Mouse (Mus musculus): Measurements from ENCODE around the gene Tmcc3. TPM values are rescaled to one million over a fixed set of nuclear protein-coding genes. Genes with fewer than 3 reads are reported as not detected.
A peak's percentile ranks its signal among the peaks of the same experiment; 100 is the strongest.

The Tmcc3 gene
- polyA plus RNA-seq, 1 experiment from 2014 or later = 5.7 TPM

DNA sequence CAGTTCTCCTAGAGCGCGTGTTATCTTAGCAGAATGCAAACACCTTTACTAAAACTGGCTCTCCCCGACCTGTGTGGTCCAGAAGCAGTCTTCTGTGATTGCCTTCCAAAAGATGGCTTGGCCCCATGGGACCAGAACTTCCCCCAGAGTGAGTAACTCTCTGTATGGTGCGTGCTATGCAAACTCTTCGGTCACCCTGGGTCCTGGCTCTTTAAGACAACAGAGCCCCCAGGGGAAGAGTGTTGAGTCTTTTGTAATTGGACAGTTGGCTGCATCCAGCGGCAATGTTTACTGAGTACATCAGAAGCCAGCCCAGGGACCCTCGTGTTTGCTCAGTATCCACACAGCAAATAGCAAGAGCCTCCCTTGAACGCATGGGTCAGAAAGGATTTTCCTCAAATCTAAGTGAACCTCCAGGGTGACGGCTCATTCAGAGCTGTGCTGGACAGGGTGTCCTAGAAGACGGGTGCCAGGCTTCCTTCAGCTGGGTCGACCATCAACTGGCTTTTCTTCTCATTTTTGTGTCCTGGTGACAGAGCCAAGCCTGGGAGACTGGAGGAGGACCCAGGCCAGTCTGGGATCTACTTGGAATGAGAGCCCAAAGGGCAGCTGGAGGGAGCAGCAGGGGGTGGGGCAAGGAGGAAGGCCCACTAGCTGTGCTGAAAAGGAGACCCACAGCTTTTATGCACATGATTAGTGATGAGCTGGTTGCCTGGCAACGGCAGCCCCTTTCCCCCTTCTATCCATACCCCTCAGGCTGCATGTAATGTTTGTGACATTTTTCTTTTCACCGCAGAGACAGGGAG, 309.9 kb downstream of the Tmcc3 start:
- H3K27ac ChIP-seq (ENCODE audit: low read depth, low read length) = peak overlapping the region; percentile 72
- H3K4me1 ChIP-seq (replicated peaks; ENCODE audit: control insufficient read depth, insufficient read depth, low read length) = peaks cover 10% of the 10 kb centered on the region
- no peak overlapping the region for H3K9ac ChIP-seq (ENCODE audit: low read depth, low read length)
- H3K27me3 ChIP-seq (ENCODE audit: control insufficient read depth, insufficient read depth, low read length) = peaks cover 6% of the 10 kb centered on the region; the same call in 1 of the 2 replicates
- ATAC-seq (ENCODE audit: low FRiP score) (peak; percentile 90), DNase-seq (ENCODE audit: low spot score) (peak; percentile 77)
- H3K9me3 ChIP-seq (ENCODE audit: control insufficient read depth, low read length) = no peaks in the 10 kb centered on the region
- H3K36me3 ChIP-seq (ENCODE audit: control insufficient read depth, insufficient read depth, low read length) = no peaks in the 10 kb centered on the region
- H3K4me2 ChIP-seq (replicated peaks; ENCODE audit: low read depth, low read length) = peak overlapping the region; percentile 8
- 6% methylated on average over 13 of the region's 13 CpGs for WGBS
- H3K4me3 ChIP-seq (ENCODE audit: low read depth, low read length) = no peak overlapping the region

DNA sequence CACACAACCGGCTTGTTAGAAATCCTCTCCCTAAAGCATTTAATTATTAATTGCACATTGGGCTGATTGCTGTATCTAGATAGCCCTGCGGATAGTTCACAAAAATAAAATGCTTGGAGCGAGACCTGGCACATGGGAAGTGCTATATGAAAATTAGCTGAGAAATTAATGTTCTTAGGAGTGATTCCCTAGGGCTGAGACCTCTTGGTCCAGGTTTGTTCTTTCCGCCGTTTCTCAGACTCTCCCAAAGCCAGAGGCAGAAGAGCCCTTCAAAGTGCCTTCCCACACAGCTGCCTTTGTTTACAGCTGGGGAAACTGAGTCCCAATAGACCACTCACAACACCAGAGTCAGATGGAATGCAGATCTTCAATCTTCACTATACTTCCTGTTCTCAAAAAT, 310.5 kb downstream of the Tmcc3 start:
- no peak overlapping the region for H3K4me3 ChIP-seq (ENCODE audit: low read depth, low read length)

DNA sequence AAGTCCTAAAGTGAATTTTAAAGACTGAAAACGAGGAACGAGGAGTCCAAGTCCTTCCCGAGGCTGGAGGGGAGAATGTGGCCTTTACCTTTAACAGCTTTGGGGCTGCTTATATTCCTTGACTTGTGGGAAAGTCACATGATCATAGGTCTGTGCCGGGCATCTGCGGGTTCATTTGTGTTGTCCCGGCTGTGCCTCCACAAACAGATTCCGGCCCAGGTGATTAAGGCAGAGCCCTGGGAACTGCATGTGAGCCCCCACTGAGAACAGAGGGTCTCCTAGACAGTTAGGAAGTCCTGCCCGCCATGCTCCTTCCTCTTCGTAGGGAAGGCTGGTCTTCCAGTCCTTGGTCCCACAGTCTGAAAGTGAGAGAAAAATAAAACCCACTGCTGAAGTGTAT, 311.1 kb downstream of the Tmcc3 start:
- Histone ChIP-seq H3K27ac (ENCODE audit: low read depth, low read length) (no peak overlapping the region), H3K9ac (ENCODE audit: low read depth, low read length) (no peak overlapping the region), H3K4me2 (replicated peaks; ENCODE audit: low read depth, low read length) (no peak overlapping the region), H3K27me3 (ENCODE audit: control insufficient read depth, insufficient read depth, low read length) (peaks cover 2% of the 10 kb centered on the region; the same call in 1 of the 2 replicates), H3K4me3 (ENCODE audit: low read depth, low read length) (no peak overlapping the region), H3K9me3 (ENCODE audit: control insufficient read depth, low read length) (no peaks in the 10 kb centered on the region), H3K4me1 (replicated peaks; ENCODE audit: control insufficient read depth, insufficient read depth, low read length) (peaks cover 10% of the 10 kb centered on the region), H3K36me3 (ENCODE audit: control insufficient read depth, insufficient read depth, low read length) (no peaks in the 10 kb centered on the region)
- ATAC-seq (ENCODE audit: low FRiP score) (no peak), DNase-seq (ENCODE audit: low spot score) (peak; percentile 37)
- WGBS = 20% methylated on average over 9 of the region's 9 CpGs

More for the DNA sequence above, 310.5 kb downstream of the Tmcc3 start:
- Histone ChIP-seq H3K4me1 (replicated peaks; ENCODE audit: control insufficient read depth, insufficient read depth, low read length) (peaks cover 10% of the 10 kb centered on the region), H3K27ac (ENCODE audit: low read depth, low read length) (no peak overlapping the region), H3K27me3 (ENCODE audit: control insufficient read depth, insufficient read depth, low read length) (peaks cover 6% of the 10 kb centered on the region; the same call in 1 of the 2 replicates), H3K9ac (ENCODE audit: low read depth, low read length) (no peak overlapping the region), H3K9me3 (ENCODE audit: control insufficient read depth, low read length) (no peaks in the 10 kb centered on the region), H3K4me2 (replicated peaks; ENCODE audit: low read depth, low read length) (peak overlapping the region; percentile 8; the same call in 1 of the 2 replicates), H3K36me3 (ENCODE audit: control insufficient read depth, insufficient read depth, low read length) (no peaks in the 10 kb centered on the region)
- peak; percentile 16; the same call in 1 of the 2 replicates for ATAC-seq (ENCODE audit: low FRiP score)
- no peak for DNase-seq (ENCODE audit: low spot score)
- 24% methylated on average over 5 of the region's 5 CpGs for WGBS

GRCm38 (mm10) chr10:94623617-94624016, 311.9 kb downstream of the Tmcc3 start:
- WGBS = 6% methylated on average over 10 of the region's 10 CpGs
- Histone ChIP-seq H3K4me1 (replicated peaks; ENCODE audit: control insufficient read depth, insufficient read depth, low read length) (peaks cover 10% of the 10 kb centered on the region), H3K4me3 (ENCODE audit: low read depth, low read length) (no peak overlapping the region), H3K27ac (ENCODE audit: low read depth, low read length) (peak overlapping the region; percentile 31; the same call in 1 of the 2 replicates), H3K9ac (ENCODE audit: low read depth, low read length) (peak overlapping the region; percentile 34; the same call in 1 of the 2 replicates), H3K27me3 (ENCODE audit: control insufficient read depth, insufficient read depth, low read length) (peaks cover 2% of the 10 kb centered on the region; the same call in 1 of the 2 replicates), H3K9me3 (ENCODE audit: control insufficient read depth, low read length) (no peaks in the 10 kb centered on the region), H3K36me3 (ENCODE audit: control insufficient read depth, insufficient read depth, low read length) (no peaks in the 10 kb centered on the region), H3K4me2 (replicated peaks; ENCODE audit: low read depth, low read length) (0 out of 2 replicates have a peak overlapping the region, but pooled peaks have one; percentile 12)
- peak; percentile 94 for DNase-seq (ENCODE audit: low spot score)
- peak; percentile 63 for ATAC-seq (ENCODE audit: low FRiP score)

DNA sequence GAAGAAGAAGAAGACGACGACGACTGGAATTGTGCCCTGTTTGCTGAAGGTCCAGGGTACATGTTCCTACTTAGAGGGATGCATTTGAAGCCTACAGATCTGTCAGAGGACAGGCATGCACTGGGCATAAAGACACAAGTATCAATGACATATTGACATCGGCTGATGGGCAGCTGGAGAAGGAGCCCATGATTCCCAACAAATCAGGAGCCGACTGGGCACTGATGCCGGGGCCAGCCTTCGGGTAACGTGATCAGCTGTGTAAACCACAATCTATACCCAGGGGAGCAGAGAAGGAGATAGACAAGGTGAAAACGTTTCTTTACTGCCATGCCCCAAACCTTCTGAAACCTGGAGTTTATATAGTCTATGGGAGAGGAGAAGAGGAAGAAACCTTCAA, 313.3 kb downstream of the Tmcc3 start:
- Histone ChIP-seq H3K27me3 (ENCODE audit: control insufficient read depth, insufficient read depth, low read length) (peaks cover 2% of the 10 kb centered on the region; the same call in 1 of the 2 replicates), H3K9me3 (ENCODE audit: control insufficient read depth, low read length) (no peaks in the 10 kb centered on the region), H3K9ac (ENCODE audit: low read depth, low read length) (no peak overlapping the region), H3K4me3 (ENCODE audit: low read depth, low read length) (no peak overlapping the region), H3K4me1 (replicated peaks; ENCODE audit: control insufficient read depth, insufficient read depth, low read length) (peaks cover 10% of the 10 kb centered on the region), H3K36me3 (ENCODE audit: control insufficient read depth, insufficient read depth, low read length) (no peaks in the 10 kb centered on the region), H3K27ac (ENCODE audit: low read depth, low read length) (no peak overlapping the region), H3K4me2 (replicated peaks; ENCODE audit: low read depth, low read length) (no peak overlapping the region)
- DNase-seq (ENCODE audit: low spot score) (no peak), ATAC-seq (ENCODE audit: low FRiP score) (no peak)
- WGBS = 82% methylated on average over 9 of the region's 9 CpGs

DNA sequence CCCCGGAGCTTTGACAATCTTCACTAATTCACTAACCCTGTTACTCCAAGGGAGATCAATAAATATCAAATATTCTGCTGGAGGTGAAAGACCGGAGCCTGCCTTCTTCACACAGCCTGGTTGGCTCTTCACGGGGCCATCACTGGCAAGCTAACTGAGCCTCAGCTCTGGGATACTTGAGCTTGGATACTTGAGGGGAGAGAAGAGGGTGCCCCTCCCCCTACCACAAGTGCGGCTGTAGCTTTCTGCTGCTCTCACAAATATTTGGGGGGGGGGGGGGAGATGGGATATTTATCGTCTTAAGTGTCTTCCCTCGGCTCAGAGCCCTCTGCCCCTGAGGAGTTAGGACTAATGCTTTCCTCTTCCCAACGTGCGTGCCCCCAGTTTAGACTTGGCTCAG, 313.9 kb downstream of the Tmcc3 start:
- Histone ChIP-seq H3K27ac (ENCODE audit: low read depth, low read length) (no peak overlapping the region), H3K4me3 (ENCODE audit: low read depth, low read length) (no peak overlapping the region), H3K4me2 (replicated peaks; ENCODE audit: low read depth, low read length) (no peak overlapping the region), H3K36me3 (ENCODE audit: control insufficient read depth, insufficient read depth, low read length) (no peaks in the 10 kb centered on the region), H3K9ac (ENCODE audit: low read depth, low read length) (no peak overlapping the region), H3K9me3 (ENCODE audit: control insufficient read depth, low read length) (no peaks in the 10 kb centered on the region), H3K27me3 (ENCODE audit: control insufficient read depth, insufficient read depth, low read length) (peaks cover under 1% of the 10 kb centered on the region; the same call in 1 of the 2 replicates), H3K4me1 (replicated peaks; ENCODE audit: control insufficient read depth, insufficient read depth, low read length) (peaks cover 10% of the 10 kb centered on the region)
- ATAC-seq (ENCODE audit: low FRiP score) (no peak), DNase-seq (ENCODE audit: low spot score) (peak; percentile 6)
- WGBS = 80% methylated on average over 8 of the region's 8 CpGs

DNA sequence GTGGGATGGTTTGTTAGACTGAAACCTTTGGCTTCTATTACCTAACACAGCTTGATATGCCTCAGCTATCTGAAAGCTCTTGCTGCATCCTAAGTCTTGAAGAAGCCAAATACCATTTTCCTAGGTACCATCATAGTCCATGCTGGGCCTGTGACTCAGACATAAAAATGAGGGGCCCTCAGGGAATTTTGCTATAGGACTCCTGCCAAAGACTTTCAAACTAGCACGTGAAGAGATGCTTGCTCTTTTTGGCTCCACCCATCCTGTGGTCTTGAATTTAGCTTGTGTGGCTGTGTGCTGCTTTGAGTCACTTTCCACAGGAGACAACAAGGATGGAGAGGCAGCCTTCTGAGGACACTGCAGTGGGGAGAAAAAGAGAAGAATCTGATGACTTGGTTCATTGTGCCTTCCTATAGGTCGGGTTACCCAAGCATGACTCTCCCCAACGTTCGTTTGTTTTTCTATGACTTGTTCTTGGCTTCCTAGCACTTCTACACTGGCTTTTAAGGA, 319.1 kb downstream of the Tmcc3 start:
- no peak overlapping the region for H3K9ac ChIP-seq (ENCODE audit: low read depth, low read length)
- DNase-seq (ENCODE audit: low spot score) (no peak), ATAC-seq (ENCODE audit: low FRiP score) (no peak)
- H3K27me3 ChIP-seq (ENCODE audit: control insufficient read depth, insufficient read depth, low read length) = no peaks in the 10 kb centered on the region
- no peaks in the 10 kb centered on the region for H3K4me1 ChIP-seq (replicated peaks; ENCODE audit: control insufficient read depth, insufficient read depth, low read length)
- no peak overlapping the region for H3K4me2 ChIP-seq (replicated peaks; ENCODE audit: low read depth, low read length)
- no peaks in the 10 kb centered on the region for H3K9me3 ChIP-seq (ENCODE audit: control insufficient read depth, low read length)
- no peak overlapping the region for H3K27ac ChIP-seq (ENCODE audit: low read depth, low read length)
- WGBS = 57% methylated on average over 4 of the region's 4 CpGs
- H3K4me3 ChIP-seq (ENCODE audit: low read depth, low read length) = no peak overlapping the region
- H3K36me3 ChIP-seq (ENCODE audit: control insufficient read depth, insufficient read depth, low read length) = no peaks in the 10 kb centered on the region

DNA sequence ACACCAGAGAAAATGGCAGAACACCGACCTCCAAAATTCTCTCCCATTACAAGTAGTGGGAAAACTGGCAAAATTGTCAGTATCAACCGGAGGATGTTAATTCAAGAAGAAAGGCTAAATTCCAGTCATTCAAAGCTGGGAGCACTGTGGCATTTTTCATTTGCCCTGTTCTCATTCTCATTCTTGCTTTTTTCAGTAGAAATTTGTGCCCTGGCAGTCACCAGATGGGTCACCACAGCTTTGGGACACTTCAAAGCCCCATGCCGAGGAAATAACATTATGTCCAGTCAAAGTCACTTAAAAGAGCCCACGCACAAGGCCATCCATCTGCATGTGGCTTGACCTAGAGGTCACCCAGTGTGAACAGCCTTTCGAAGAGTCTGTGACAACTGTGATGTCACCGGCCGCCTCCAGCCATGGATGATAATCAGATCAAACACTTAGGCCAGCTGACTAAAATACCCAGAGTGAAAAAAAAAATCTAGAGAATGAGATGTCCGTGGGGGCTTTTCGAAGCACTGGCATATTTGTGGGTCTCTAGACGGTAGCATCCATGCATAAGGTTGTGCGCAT, 319.9 kb downstream of the Tmcc3 start:
- H3K4me2 ChIP-seq (replicated peaks; ENCODE audit: low read depth, low read length) = no peak overlapping the region
- H3K27ac ChIP-seq (ENCODE audit: low read depth, low read length) = no peak overlapping the region
- ATAC-seq (ENCODE audit: low FRiP score) (no peak), DNase-seq (ENCODE audit: low spot score) (peak; percentile 18)
- H3K9me3 ChIP-seq (ENCODE audit: control insufficient read depth, low read length) = no peaks in the 10 kb centered on the region
- H3K9ac ChIP-seq (ENCODE audit: low read depth, low read length) = no peak overlapping the region
- no peaks in the 10 kb centered on the region for H3K4me1 ChIP-seq (replicated peaks; ENCODE audit: control insufficient read depth, insufficient read depth, low read length)
- H3K36me3 ChIP-seq (ENCODE audit: control insufficient read depth, insufficient read depth, low read length) = no peaks in the 10 kb centered on the region
- WGBS = 41% methylated on average over 11 of the region's 11 CpGs
- no peaks in the 10 kb centered on the region for H3K27me3 ChIP-seq (ENCODE audit: control insufficient read depth, insufficient read depth, low read length)
- no peak overlapping the region for H3K4me3 ChIP-seq (ENCODE audit: low read depth, low read length)
